Mouse (Mus musculus): ENCODE results near the gene Nlrp9b.

DNA sequence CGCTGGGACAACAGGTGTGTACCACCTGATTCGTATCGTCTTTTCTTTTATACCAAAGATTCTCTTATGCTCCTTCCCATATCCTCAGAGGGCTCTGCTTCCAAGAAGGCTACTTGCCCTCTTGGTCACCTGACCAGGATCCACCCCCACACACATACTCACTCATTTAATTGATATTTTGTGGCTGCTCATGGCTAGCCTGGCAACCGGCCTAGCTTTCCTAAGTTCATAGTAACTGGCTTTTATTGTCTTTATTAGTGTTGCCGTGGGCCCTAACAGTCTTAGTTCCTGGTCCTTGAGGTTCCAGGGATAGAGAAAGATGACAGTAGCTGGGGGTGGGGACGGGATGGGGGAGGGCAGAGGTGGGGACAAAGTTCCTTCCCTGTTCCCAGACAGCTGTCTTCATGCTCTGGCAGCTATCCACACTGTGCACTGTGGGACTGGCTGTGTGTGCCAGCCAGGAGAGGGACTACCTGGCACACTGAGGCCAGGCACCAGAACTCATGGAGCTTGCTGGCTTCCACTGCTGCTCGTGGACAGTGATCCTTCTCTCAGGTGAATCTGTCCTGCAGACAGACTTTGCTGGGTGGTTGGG lies 26.2 kb upstream of the Nlrp9b start, which contains the start of gene Ceacam20:
- TF ChIP-seq CTCF (IDR thresholded peaks at IDR 0.05; ENCODE audit: low read depth) = no peak
- TF ChIP-seq EP300 (optimal IDR thresholded peaks at IDR 0.05) = no peak

Data from stomach, postnatal 0 days (tissue).